Mouse (Mus musculus) embryo, embryonic 10 days (tissue): ENCODE measurements around the gene Tmem127.
"Not testable (repeated sequence)": the region's sequence is repeated elsewhere in the genome, so short reads cannot be mapped to it uniquely, and the experiment has no call there.

Source experiments
- DNase-seq: peaks from one replicate; pipeline ENCODE4 v3.0.0-alpha.2; 2015; ENCODE audit warnings: low spot score

Tmem127 gene

GRCm38 (mm10) chr2:127247592-127248333 is at the start of gene Tmem127, which contains the start of gene Ciao1:
Gene Tmem127 (plus strand): TSS chr2:127247908.
Gene Ciao1 (minus strand): TSS chr2:127247816.
- DNase-seq, result peak; percentile 99

DNA sequence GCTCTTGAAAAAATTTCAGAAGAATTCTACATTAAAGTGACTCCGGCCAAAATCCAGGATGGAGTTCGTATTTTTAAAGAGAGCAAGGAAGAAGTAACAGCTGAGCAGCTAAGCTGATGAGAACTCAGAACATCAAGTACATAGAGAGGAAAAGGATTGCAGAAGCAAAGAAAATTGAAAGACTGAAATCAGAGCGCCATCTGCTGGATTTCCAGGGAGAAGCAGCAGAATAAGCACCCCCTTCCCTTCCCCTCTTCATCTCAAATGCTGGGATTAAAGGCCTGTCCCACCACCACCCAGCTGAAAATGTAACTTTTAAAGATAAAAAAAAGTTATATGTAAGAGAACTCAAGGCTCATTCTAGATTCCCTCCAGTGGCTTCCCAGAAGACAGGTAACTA is 42.8 kb upstream of the Tmem127 start:
- DNase-seq, result peak; percentile 66

DNA sequence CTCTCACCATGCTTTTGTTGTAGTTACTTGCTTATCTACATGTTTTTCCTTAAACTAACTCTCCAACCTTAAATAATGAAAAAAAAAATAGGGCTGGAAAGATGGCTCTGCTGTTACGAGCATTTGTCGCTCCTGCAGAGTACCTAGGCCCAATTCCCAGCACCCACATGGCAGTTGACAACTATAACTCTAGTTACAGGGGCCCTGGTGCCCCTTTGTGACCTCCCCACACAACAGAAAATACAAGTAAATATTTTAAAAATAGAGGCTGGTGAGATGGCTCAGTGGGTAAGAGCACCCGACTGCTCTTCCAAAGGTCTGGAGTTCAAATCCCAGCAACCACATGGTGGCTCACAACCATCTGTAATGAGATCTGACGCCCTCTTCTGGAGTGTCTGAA is 41.8 kb upstream of the Tmem127 start:
- not testable (repeated sequence) for DNase-seq

- DNase-seq, result no peak
Observed at GRCm38 (mm10) chr2:127206916-127207315, 40.8 kb upstream of the Tmem127 start.

GRCm38 (mm10) chr2:127207547-127208451 is 39.9 kb upstream of the Tmem127 start, which contains the start of the genes 1810024B03Rik and Snrnp200:
Gene 1810024B03Rik (minus strand): TSS chr2:127208280.
Gene Snrnp200 (plus strand): TSS chr2:127208386.
- peak; percentile 99 for DNase-seq

DNA sequence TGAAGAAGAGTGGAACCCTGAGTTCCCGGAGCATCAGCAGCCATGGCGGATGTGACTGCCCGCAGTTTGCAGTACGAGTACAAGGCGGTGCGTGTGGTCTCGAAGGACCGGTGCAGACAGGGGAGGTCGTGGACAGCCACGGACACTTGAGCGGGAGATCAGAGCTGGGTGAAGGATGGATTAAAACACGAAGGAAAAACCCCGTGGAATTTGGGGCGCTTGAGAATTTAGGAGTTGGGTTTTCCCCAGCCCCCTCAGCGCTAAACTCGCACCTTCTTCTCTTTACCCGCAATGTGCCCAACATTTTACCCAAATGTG is 39.3 kb upstream of the Tmem127 start:
- DNase-seq, result no peak

GRCm38 (mm10) chr2:127210701-127211100 is 37.0 kb upstream of the Tmem127 start:
- DNase-seq, result no peak

- no peak for DNase-seq
Observed at GRCm38 (mm10) chr2:127217746-127218145, 30.0 kb upstream of the Tmem127 start.

- DNase-seq, result no peak
Observed at GRCm38 (mm10) chr2:127225261-127225660, 22.4 kb upstream of the Tmem127 start.

DNA sequence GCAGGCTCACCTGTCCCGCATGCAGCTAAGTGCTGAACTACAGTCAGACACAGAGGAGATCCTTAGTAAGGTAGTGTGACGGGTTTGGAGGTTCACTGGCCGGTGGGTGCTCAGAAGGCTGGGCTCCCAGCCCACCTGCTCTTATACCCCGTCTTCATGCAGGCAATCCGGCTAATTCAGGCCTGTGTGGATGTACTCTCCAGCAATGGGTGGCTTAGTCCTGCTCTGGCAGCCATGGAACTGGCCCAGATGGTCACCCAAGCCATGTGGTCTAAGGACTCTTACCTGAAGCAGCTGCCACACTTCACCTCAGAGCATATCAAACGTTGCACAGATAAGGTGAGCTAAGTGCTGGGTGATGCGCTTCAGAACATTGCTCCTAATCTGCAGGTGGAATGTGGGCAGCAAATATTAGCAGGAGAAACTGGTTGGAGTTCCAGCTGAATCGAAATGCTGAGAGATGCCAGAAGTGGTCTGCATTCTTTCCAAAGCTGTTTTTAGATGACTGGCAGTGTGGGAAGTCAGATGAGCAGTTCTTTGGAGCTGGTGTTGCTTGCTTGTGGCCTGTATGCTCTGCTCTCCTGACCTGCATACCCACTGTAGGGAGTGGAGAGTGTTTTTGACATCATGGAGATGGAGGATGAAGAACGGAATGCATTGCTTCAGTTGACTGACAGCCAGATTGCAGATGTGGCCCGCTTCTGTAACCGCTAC is 9.7 kb upstream of the Tmem127 start:
- DNase-seq, result no peak

DNA sequence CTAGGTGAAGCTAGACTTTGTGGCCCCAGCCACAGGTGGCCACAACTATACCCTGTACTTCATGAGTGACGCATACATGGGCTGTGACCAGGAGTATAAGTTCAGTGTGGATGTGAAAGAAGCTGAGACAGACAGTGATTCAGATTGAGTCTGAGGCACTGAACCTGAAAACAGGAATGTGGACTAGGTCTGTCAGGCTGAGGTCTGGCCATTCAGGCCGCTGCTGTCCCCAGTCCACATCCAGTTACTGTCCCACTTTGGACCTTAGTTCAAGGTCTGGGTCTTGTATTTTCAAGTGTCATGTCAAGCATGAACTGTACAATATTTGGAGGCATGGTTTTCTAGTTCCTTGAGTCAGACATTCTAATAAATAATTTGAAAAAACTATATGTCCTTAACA is 7.6 kb upstream of the Tmem127 start:
- DNase-seq, result no peak

DNA sequence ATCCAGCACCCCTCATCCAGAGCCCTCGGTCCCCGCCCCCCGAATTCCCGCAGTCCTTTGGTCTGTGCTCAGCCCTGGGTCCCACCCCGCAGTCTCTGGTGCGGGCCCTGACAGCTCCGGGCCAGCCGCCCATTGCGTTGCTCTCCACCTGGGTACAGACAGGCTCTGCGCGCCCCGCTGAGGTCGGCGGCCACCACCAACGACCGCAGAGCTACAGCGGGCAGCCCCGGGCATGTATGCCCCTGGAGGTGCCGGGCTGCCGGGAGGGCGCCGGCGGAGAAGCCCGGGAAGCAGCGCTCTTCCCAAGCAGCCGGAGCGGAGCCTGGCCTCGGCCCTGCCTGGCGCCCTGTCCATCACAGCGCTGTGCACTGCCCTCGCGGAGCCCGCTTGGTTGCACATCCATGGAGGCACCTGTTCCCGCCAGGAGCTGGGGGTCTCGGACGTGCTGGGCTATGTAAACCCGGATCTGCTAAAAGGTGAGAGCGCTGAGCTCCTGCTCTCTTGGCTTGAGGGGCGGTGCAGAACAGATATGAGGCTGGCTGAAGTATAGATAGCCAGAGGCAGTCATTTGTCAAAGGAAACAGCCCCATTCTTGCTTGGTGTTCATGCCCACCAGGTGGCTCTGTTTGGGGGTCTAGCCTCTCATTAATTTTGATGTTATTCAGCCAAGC is 761 bp downstream of the Tmem127 start:
- DNase-seq, result peak; percentile 49

GRCm38 (mm10) chr2:127250291-127251008 is 2.7 kb downstream of the Tmem127 start:
- no peak for DNase-seq

- DNase-seq, result no peak
Observed at GRCm38 (mm10) chr2:127251457-127251856, 3.7 kb downstream of the Tmem127 start.

DNA sequence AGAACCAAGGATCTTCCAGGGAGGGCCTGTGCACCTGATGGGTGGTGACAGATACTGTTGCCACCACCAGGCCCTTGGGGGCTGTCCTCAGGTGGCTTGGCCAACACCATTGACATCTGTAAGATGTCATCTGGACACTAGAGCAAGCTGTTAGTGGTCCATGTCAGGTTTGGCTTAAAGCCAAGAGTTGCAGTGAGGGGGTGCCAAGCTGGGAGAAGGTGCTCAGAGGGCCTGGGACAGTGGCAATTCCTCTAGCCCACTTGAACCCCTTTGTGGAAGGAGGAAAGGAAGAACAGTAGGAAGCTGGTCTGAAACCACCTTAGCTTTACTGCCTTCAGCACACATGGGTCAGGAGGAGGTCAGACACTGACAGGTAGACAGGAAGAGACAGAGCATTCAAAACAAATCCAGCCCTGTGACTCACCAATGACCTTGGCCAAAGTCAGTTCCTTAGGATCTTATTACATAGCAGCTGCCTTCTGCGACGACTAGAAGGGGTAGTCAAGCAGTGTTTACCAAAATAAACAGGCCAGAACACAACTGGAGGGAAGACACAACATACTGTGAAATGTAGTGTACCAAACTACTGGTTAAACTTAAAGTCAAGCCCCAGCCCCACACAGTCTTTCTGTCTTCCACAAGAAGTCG is 4.3 kb downstream of the Tmem127 start:
- no peak for DNase-seq

GRCm38 (mm10) chr2:127252787-127253186 is 5.1 kb downstream of the Tmem127 start:
- no peak for DNase-seq

- DNase-seq, result no peak
Observed at GRCm38 (mm10) chr2:127254604-127255134, 7.0 kb downstream of the Tmem127 start.

DNA sequence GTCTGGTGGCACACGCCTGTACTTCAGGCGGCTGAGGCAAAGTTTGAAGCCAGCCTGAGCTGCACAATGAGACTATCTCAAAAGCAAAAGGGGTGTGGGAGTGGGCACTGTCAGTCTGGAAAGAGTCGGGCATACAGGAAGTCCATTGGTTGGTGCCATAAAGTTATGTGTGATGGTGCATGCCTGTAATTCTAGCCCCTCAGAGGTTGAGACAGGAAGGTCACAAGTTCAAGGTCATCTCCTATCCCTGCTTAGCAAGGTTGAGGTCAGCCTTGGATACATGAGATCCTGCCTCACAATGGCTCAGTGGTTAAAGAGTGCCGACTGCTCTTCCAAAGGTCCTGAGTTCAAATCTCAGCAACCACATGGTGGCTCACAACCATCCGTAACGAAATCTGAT is 7.6 kb downstream of the Tmem127 start:
- DNase-seq, result no peak

- no peak for DNase-seq
Observed at GRCm38 (mm10) chr2:127259340-127259739, 11.6 kb downstream of the Tmem127 start.

GRCm38 (mm10) chr2:127262480-127262879 is 14.8 kb downstream of the Tmem127 start:
- DNase-seq, result no peak
